Mouse (Mus musculus): ENCODE measurements around the gene Smad6. TPM values are rescaled to one million over a fixed set of nuclear protein-coding genes. Genes with fewer than 3 reads are reported as not detected.

The Smad6 gene
- polyA plus RNA-seq, 1 experiment from 2014 or later: 2.0 TPM

- WGBS: 78% methylated on average over 11 of the region's 11 CpGs
These were observed 64.1 kb downstream of the Smad6 start for GRCm38 (mm10) chr9:63957647-63958185.

GRCm38 (mm10) chr9:63956052-63956451, 65.8 kb downstream of the Smad6 start:
- H3K4me3 ChIP-seq (replicated peaks; ENCODE audit: low read depth, low read length): no peak overlapping the region
- no peak overlapping the region for H3K27ac ChIP-seq (replicated peaks; ENCODE audit: low read depth, low read length)
- no peak overlapping the region for H3K9ac ChIP-seq (replicated peaks; ENCODE audit: low read length)
- DNase-seq (peak; percentile 86), ATAC-seq (ENCODE audit: low FRiP score, low TSS enrichment) (0 out of 2 replicates have a peak, but pooled peaks have one; percentile 15)
- H3K36me3 ChIP-seq (ENCODE audit: control insufficient read depth, insufficient read depth, low read length): no peaks in the 10 kb centered on the region
- no peaks in the 10 kb centered on the region for H3K9me3 ChIP-seq (ENCODE audit: control insufficient read depth, low read length)
- WGBS: 19% methylated on average over 9 of the region's 9 CpGs
- H3K4me1 ChIP-seq (ENCODE audit: control insufficient read depth, insufficient read depth, low read length): peaks cover 24% of the 10 kb centered on the region
- no peak overlapping the region for H3K4me2 ChIP-seq (ENCODE audit: low read length)
- no peaks in the 10 kb centered on the region for H3K27me3 ChIP-seq (ENCODE audit: control insufficient read depth, insufficient read depth, low read length)

More at GRCm38 (mm10) chr9:63957647-63958185, 64.1 kb downstream of the Smad6 start:
- H3K4me3 ChIP-seq (replicated peaks; ENCODE audit: low read depth, low read length): no peak overlapping the region
- H3K36me3 ChIP-seq (ENCODE audit: control insufficient read depth, insufficient read depth, low read length): no peaks in the 10 kb centered on the region
- no peak overlapping the region for H3K27ac ChIP-seq (replicated peaks; ENCODE audit: low read depth, low read length)
- DNase-seq: no peak
- H3K4me2 ChIP-seq (ENCODE audit: low read length): no peak overlapping the region
- H3K27me3 ChIP-seq (ENCODE audit: control insufficient read depth, insufficient read depth, low read length): no peaks in the 10 kb centered on the region
- no peak overlapping the region for H3K9ac ChIP-seq (replicated peaks; ENCODE audit: low read length)
- no peaks in the 10 kb centered on the region for H3K9me3 ChIP-seq (ENCODE audit: control insufficient read depth, low read length)
- H3K4me1 ChIP-seq (ENCODE audit: control insufficient read depth, insufficient read depth, low read length): peaks cover 24% of the 10 kb centered on the region
- no peak for ATAC-seq (ENCODE audit: low FRiP score, low TSS enrichment)

GRCm38 (mm10) chr9:63953691-63954090, 68.2 kb downstream of the Smad6 start:
- peaks cover 2% of the 10 kb centered on the region for H3K4me1 ChIP-seq (ENCODE audit: control insufficient read depth, insufficient read depth, low read length)
- WGBS: 43% methylated on average over 35 of the region's 35 CpGs
- peak overlapping the region; percentile 41 for H3K4me2 ChIP-seq (ENCODE audit: low read length)
- H3K9me3 ChIP-seq (ENCODE audit: control insufficient read depth, low read length): no peaks in the 10 kb centered on the region
- H3K4me3 ChIP-seq (replicated peaks; ENCODE audit: low read depth, low read length): peak overlapping the region; percentile 17; the same call in 1 of the 2 replicates
- ATAC-seq (ENCODE audit: low FRiP score, low TSS enrichment) (no peak), DNase-seq (peak; percentile 59)
- H3K36me3 ChIP-seq (ENCODE audit: control insufficient read depth, insufficient read depth, low read length): no peaks in the 10 kb centered on the region
- H3K27me3 ChIP-seq (ENCODE audit: control insufficient read depth, insufficient read depth, low read length): no peaks in the 10 kb centered on the region
- no peak overlapping the region for H3K27ac ChIP-seq (replicated peaks; ENCODE audit: low read depth, low read length)
- peak overlapping the region; percentile 43; the same call in 1 of the 2 replicates for H3K9ac ChIP-seq (replicated peaks; ENCODE audit: low read length)

- H3K4me1 ChIP-seq (ENCODE audit: control insufficient read depth, insufficient read depth, low read length): no peaks in the 10 kb centered on the region
- no peaks in the 10 kb centered on the region for H3K27me3 ChIP-seq (ENCODE audit: control insufficient read depth, insufficient read depth, low read length)
- no peak overlapping the region for H3K27ac ChIP-seq (replicated peaks; ENCODE audit: low read depth, low read length)
- H3K9me3 ChIP-seq (ENCODE audit: control insufficient read depth, low read length): no peaks in the 10 kb centered on the region
- ATAC-seq (ENCODE audit: low FRiP score, low TSS enrichment) (no peak), DNase-seq (no peak)
- no peaks in the 10 kb centered on the region for H3K36me3 ChIP-seq (ENCODE audit: control insufficient read depth, insufficient read depth, low read length)
- H3K4me3 ChIP-seq (replicated peaks; ENCODE audit: low read depth, low read length): no peak overlapping the region
- no peak overlapping the region for H3K4me2 ChIP-seq (ENCODE audit: low read length)
- no peak overlapping the region for H3K9ac ChIP-seq (replicated peaks; ENCODE audit: low read length)
- 93% methylated on average over 2 of the region's 2 CpGs for WGBS
These were observed 69.3 kb downstream of the Smad6 start for GRCm38 (mm10) chr9:63952591-63952990.

- Histone ChIP-seq H3K4me2 (ENCODE audit: low read length) (no peak overlapping the region), H3K27me3 (ENCODE audit: control insufficient read depth, insufficient read depth, low read length) (no peaks in the 10 kb centered on the region), H3K4me1 (ENCODE audit: control insufficient read depth, insufficient read depth, low read length) (no peaks in the 10 kb centered on the region), H3K4me3 (replicated peaks; ENCODE audit: low read depth, low read length) (no peak overlapping the region), H3K36me3 (ENCODE audit: control insufficient read depth, insufficient read depth, low read length) (no peaks in the 10 kb centered on the region), H3K27ac (replicated peaks; ENCODE audit: low read depth, low read length) (no peak overlapping the region), H3K9me3 (ENCODE audit: control insufficient read depth, low read length) (no peaks in the 10 kb centered on the region), H3K9ac (replicated peaks; ENCODE audit: low read length) (no peak overlapping the region)
- WGBS: 31% methylated on average over 4 of the region's 4 CpGs
- no peak for ATAC-seq (ENCODE audit: low FRiP score, low TSS enrichment)
- no peak for DNase-seq
These were observed 71.5 kb downstream of the Smad6 start for GRCm38 (mm10) chr9:63950357-63950756.

GRCm38 (mm10) chr9:63949393-63949792, 72.5 kb downstream of the Smad6 start:
- 84% methylated on average over 4 of the region's 4 CpGs for WGBS
- no peaks in the 10 kb centered on the region for H3K9me3 ChIP-seq (ENCODE audit: control insufficient read depth, low read length)
- DNase-seq (no peak), ATAC-seq (ENCODE audit: low FRiP score, low TSS enrichment) (no peak)
- no peak overlapping the region for H3K27ac ChIP-seq (replicated peaks; ENCODE audit: low read depth, low read length)
- H3K4me1 ChIP-seq (ENCODE audit: control insufficient read depth, insufficient read depth, low read length): no peaks in the 10 kb centered on the region
- H3K36me3 ChIP-seq (ENCODE audit: control insufficient read depth, insufficient read depth, low read length): no peaks in the 10 kb centered on the region
- no peak overlapping the region for H3K9ac ChIP-seq (replicated peaks; ENCODE audit: low read length)
- H3K27me3 ChIP-seq (ENCODE audit: control insufficient read depth, insufficient read depth, low read length): no peaks in the 10 kb centered on the region
- H3K4me3 ChIP-seq (replicated peaks; ENCODE audit: low read depth, low read length): no peak overlapping the region
- H3K4me2 ChIP-seq (ENCODE audit: low read length): no peak overlapping the region

GRCm38 (mm10) chr9:63942608-63942982, 79.3 kb downstream of the Smad6 start:
- Histone ChIP-seq H3K36me3 (ENCODE audit: control insufficient read depth, insufficient read depth, low read length) (no peaks in the 10 kb centered on the region), H3K27ac (replicated peaks; ENCODE audit: low read depth, low read length) (no peak overlapping the region), H3K9ac (replicated peaks; ENCODE audit: low read length) (no peak overlapping the region), H3K4me2 (ENCODE audit: low read length) (no peak overlapping the region), H3K9me3 (ENCODE audit: control insufficient read depth, low read length) (no peaks in the 10 kb centered on the region), H3K27me3 (ENCODE audit: control insufficient read depth, insufficient read depth, low read length) (no peaks in the 10 kb centered on the region), H3K4me3 (replicated peaks; ENCODE audit: low read depth, low read length) (no peak overlapping the region), H3K4me1 (ENCODE audit: control insufficient read depth, insufficient read depth, low read length) (peaks cover 15% of the 10 kb centered on the region; the same call in 1 of the 2 replicates)
- 74% methylated on average over 2 of the region's 2 CpGs for WGBS
- DNase-seq: no peak
- no peak for ATAC-seq (ENCODE audit: low FRiP score, low TSS enrichment)

- no peaks in the 10 kb centered on the region for H3K27me3 ChIP-seq (ENCODE audit: control insufficient read depth, insufficient read depth, low read length)
- no peak overlapping the region for H3K4me3 ChIP-seq (replicated peaks; ENCODE audit: low read depth, low read length)
- peak overlapping the region; percentile 80 for H3K27ac ChIP-seq (replicated peaks; ENCODE audit: low read depth, low read length)
- no peak overlapping the region; the same call in 1 of the 2 replicates for H3K9ac ChIP-seq (replicated peaks; ENCODE audit: low read length)
- no peaks in the 10 kb centered on the region for H3K9me3 ChIP-seq (ENCODE audit: control insufficient read depth, low read length)
- 71% methylated on average over 12 of the region's 12 CpGs for WGBS
- no peak overlapping the region for H3K4me2 ChIP-seq (ENCODE audit: low read length)
- peaks cover 15% of the 10 kb centered on the region; the same call in 1 of the 2 replicates for H3K4me1 ChIP-seq (ENCODE audit: control insufficient read depth, insufficient read depth, low read length)
- DNase-seq (peak; percentile 73), ATAC-seq (ENCODE audit: low FRiP score, low TSS enrichment) (no peak)
- no peaks in the 10 kb centered on the region for H3K36me3 ChIP-seq (ENCODE audit: control insufficient read depth, insufficient read depth, low read length)
These were observed 79.9 kb downstream of the Smad6 start for GRCm38 (mm10) chr9:63941747-63942607.

Data from midbrain, embryonic 14.5 days (tissue).